Mouse (Mus musculus) heart, postnatal 0 days (tissue): ENCODE measurements around the gene Rps6ka5. TPM values are rescaled to one million over a fixed set of nuclear protein-coding genes. Genes with fewer than 3 reads are reported as not detected.
A peak's percentile ranks its signal among the peaks of the same experiment; 100 is the strongest.

Source experiments
- ATAC-seq: fragments of 200-750 bp; cut with Nextera tagmentation; 2 replicates; pipeline ENCODE4 v1.8.0; 2017; ENCODE audit warnings: low read depth, moderate number of reproducible peaks, moderate library complexity; ENCODE audit not compliant: insufficient read depth
- DNase-seq: peaks from one replicate; pipeline ENCODE4 v3.0.0-alpha.2; 2016; ENCODE audit warnings: low spot score
- H3K27ac ChIP-seq: fragments of 300-500 bp; sonication (generic); 2 replicates; pipeline ENCODE4 v1.5.1; 2014; ENCODE audit warnings: low read depth, mild to moderate bottlenecking
- H3K27me3 ChIP-seq: fragments of 300-500 bp; sonication (generic); 2 replicates; pipeline ENCODE4 v1.6.1; 2014; ENCODE audit warnings: low read length, mixed read lengths; ENCODE audit not compliant: control insufficient read depth, insufficient read depth
- H3K36me3 ChIP-seq: fragments of 300-500 bp; sonication (generic); replicated peaks from 2 replicates; pipeline ENCODE4 v1.6.1; 2014; ENCODE audit warnings: low read length, mixed read lengths; ENCODE audit not compliant: control insufficient read depth, insufficient read depth
- H3K4me1 ChIP-seq: fragments of 300-500 bp; sonication (generic); 2 replicates; pipeline ENCODE4 v1.6.1; 2014; ENCODE audit warnings: antibody characterized with exemption; ENCODE audit not compliant: control insufficient read depth, insufficient read depth
- H3K4me2 ChIP-seq: fragments of 300-500 bp; sonication (generic); 2 replicates; pipeline ENCODE4 v1.6.1; 2014; ENCODE audit warnings: low read depth, mild to moderate bottlenecking, low read length, moderate library complexity
- H3K4me3 ChIP-seq: fragments of 300-500 bp; sonication (generic); 2 replicates; pipeline ENCODE4 v1.5.1; 2014; ENCODE audit warnings: low read depth, low read length
- H3K9ac ChIP-seq: fragments of 300-500 bp; sonication (generic); replicated peaks from 2 replicates; pipeline ENCODE4 v1.6.1; 2014; ENCODE audit warnings: low read depth, low read length, mixed read lengths
- H3K9me3 ChIP-seq: fragments of 300-500 bp; sonication (generic); replicated peaks from 2 replicates; pipeline ENCODE4 v1.6.1; 2016; ENCODE audit warnings: low read length; ENCODE audit not compliant: control insufficient read depth
- CTCF ChIP-seq: IDR thresholded peaks from 2 replicates; pipeline ENCODE4 v1.5.1; 2016; ENCODE audit warnings: antibody characterized with exemption, control low read depth, low read depth
- EP300 ChIP-seq: IDR thresholded peaks from 2 replicates; pipeline ENCODE4 v1.6.1; 2016; ENCODE audit warnings: antibody characterized with exemption, low read depth
- WGBS: fragments of 180-500 bp; shearing (Covaris S2); extraction: QIAGEN DNeasy Blood & Tissue Kit; methylation state at CpG from one replicate; pipeline ENCODE4 v1.1.7; 2014; 5-methylcytosine and 5-hydroxymethylcytosine counted together
- polyA plus RNA-seq: library from polyadenylated mRNA; unstranded; fragments of >200 nt; fragmentation: Nextera tagmentation; extraction: Ambion mirVana; gene quantifications from 2 replicates; pipeline ENCODE4 v1.2.1, GENCODE M21; 2015
- total RNA-seq: library from RNA; depleted of rRNA; stranded (reverse); fragments of >200 nt; gene quantifications from 2 replicates; pipeline ENCODE4 v1.2.3, GENCODE M21; 2014; ENCODE audit warnings: low replicate concordance

Gene Rps6ka5
- total and polyA plus RNA-seq, 2 experiments from 2014 or later, result 2.8 to 5.0 TPM

- no peak overlapping the region for H3K9ac ChIP-seq
- no peaks in the 10 kb centered on the region for H3K27me3 ChIP-seq
- 80% methylated on average over 4 of the region's 4 CpGs for WGBS
- TF ChIP-seq CTCF (no peak), EP300 (no peak)
- ATAC-seq (no peak), DNase-seq (no peak)
- no peaks in the 10 kb centered on the region for H3K36me3 ChIP-seq
- H3K4me3 ChIP-seq, result no peak overlapping the region
- no peak overlapping the region for H3K4me2 ChIP-seq
- no peaks in the 10 kb centered on the region for H3K9me3 ChIP-seq
- H3K4me1 ChIP-seq, result peaks cover 34% of the 10 kb centered on the region
- no peak overlapping the region for H3K27ac ChIP-seq
Measured at GRCm38 (mm10) chr12:100515493-100515892, 211.3 kb downstream of the Rps6ka5 start.

GRCm38 (mm10) chr12:100514611-100515010, 212.2 kb downstream of the Rps6ka5 start:
- WGBS, result 72% methylated on average over 1 of the region's 1 CpGs
- H3K27ac ChIP-seq, result no peak overlapping the region
- H3K4me1 ChIP-seq, result peaks cover 31% of the 10 kb centered on the region
- H3K9me3 ChIP-seq, result no peaks in the 10 kb centered on the region
- no peak overlapping the region for H3K4me2 ChIP-seq
- TF ChIP-seq EP300, result no peak
- TF ChIP-seq CTCF, result no peak
- no peaks in the 10 kb centered on the region for H3K36me3 ChIP-seq
- no peak for DNase-seq
- H3K9ac ChIP-seq, result no peak overlapping the region
- ATAC-seq, result no peak
- H3K4me3 ChIP-seq, result no peak overlapping the region
- no peaks in the 10 kb centered on the region for H3K27me3 ChIP-seq

DNA sequence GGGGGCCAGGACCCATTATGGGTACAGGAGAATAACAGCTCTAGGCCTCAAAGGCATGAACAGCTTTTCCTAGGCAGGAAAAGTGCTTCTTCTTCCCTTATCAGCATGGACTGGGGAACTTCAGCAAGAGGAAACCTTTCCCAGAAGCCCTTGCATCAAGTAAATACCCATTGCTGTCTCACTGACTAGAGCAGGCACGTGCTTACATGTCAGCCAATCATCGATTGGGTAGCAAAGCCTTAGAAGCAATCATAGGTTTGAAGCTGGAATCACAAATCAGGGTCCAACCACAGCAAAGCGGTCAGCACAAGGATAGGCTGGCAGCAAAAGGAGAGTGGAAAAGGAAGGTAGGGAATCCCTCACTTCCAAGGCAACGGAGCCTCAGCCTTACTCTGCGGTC, 213.7 kb downstream of the Rps6ka5 start:
- Histone ChIP-seq H3K9ac (no peak overlapping the region), H3K27ac (peak overlapping the region; percentile 49)
- TF ChIP-seq CTCF (no peak), EP300 (no peak)

DNA sequence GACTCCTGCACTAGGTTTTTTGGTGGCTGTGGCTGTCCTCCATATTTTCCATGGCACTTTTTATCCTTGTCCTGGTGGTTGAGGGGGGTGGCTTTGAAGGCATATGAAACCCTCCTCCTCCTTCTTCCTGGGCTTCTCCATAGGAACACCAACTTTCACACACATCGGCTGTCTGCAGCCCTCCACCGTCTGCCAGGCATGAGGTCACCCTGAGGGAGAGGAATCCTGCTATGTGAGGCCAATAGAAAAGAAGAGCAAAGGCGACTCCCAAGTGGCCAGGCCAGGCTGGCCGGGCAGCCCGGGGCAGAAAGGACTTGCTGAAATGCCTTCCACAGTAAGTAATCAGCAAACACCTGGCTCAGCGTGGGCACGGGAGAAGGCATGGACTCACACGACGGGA, 214.1 kb downstream of the Rps6ka5 start:
- Histone ChIP-seq H3K4me3 (no peak overlapping the region), H3K9me3 (no peaks in the 10 kb centered on the region), H3K27ac (peak overlapping the region; percentile 49), H3K27me3 (no peaks in the 10 kb centered on the region), H3K36me3 (no peaks in the 10 kb centered on the region), H3K4me1 (peaks cover 25% of the 10 kb centered on the region), H3K4me2 (no peak overlapping the region), H3K9ac (no peak overlapping the region)
- no peak for TF ChIP-seq EP300
- TF ChIP-seq CTCF, result no peak; the same call in 1 of the 2 replicates
- WGBS, result 29% methylated on average over 9 of the region's 9 CpGs
- ATAC-seq (peak; percentile 82), DNase-seq (peak; percentile 38)

More for the DNA sequence above, 213.7 kb downstream of the Rps6ka5 start:
- H3K4me1 ChIP-seq, result peaks cover 25% of the 10 kb centered on the region
- DNase-seq (no peak), ATAC-seq (no peak)
- H3K27me3 ChIP-seq, result no peaks in the 10 kb centered on the region
- H3K9me3 ChIP-seq, result no peaks in the 10 kb centered on the region
- no peak overlapping the region for H3K4me3 ChIP-seq
- no peak overlapping the region for H3K4me2 ChIP-seq
- WGBS, result 79% methylated on average over 5 of the region's 5 CpGs
- no peaks in the 10 kb centered on the region for H3K36me3 ChIP-seq

- no peaks in the 10 kb centered on the region for H3K27me3 ChIP-seq
- no peak overlapping the region for H3K9ac ChIP-seq
- 83% methylated on average over 9 of the region's 9 CpGs for WGBS
- H3K36me3 ChIP-seq, result no peaks in the 10 kb centered on the region
- peak overlapping the region; percentile 60; the same call in 1 of the 2 replicates for H3K27ac ChIP-seq
- H3K9me3 ChIP-seq, result no peaks in the 10 kb centered on the region
- TF ChIP-seq CTCF (no peak), EP300 (no peak)
- H3K4me2 ChIP-seq, result no peak overlapping the region
- H3K4me3 ChIP-seq, result no peak overlapping the region
- no peak for DNase-seq
- H3K4me1 ChIP-seq, result peaks cover 10% of the 10 kb centered on the region
- no peak for ATAC-seq
Measured at GRCm38 (mm10) chr12:100509615-100510282, 217.0 kb downstream of the Rps6ka5 start.

DNA sequence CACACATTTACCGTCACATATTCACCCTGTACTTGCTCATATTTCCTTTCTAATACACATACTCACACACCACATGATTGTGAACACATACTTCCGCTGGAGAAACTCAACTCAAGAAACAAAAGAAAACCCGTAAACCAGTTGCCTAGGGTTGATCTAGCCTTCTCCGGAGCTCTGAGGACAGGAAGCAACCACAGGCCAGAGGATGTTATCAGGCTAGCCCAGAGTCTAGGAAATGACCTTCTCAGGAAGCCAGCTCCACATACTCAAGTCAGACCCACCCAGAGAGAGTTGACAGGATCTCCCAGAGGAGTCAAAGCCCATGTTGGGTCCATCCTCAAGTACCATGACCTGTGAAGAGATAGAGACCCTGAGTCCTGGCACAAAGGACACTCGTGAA, 218.1 kb downstream of the Rps6ka5 start:
- no peaks in the 10 kb centered on the region for H3K9me3 ChIP-seq
- H3K4me1 ChIP-seq, result peaks cover 10% of the 10 kb centered on the region
- DNase-seq, result no peak
- no peaks in the 10 kb centered on the region for H3K36me3 ChIP-seq
- 0 out of 2 replicates have a peak, but pooled peaks have one; percentile 28 for ATAC-seq
- H3K27ac ChIP-seq, result peak overlapping the region; percentile 60
- TF ChIP-seq CTCF (no peak), EP300 (no peak)
- H3K4me3 ChIP-seq, result no peak overlapping the region
- 66% methylated on average over 5 of the region's 5 CpGs for WGBS
- no peak overlapping the region for H3K4me2 ChIP-seq
- H3K27me3 ChIP-seq, result no peaks in the 10 kb centered on the region
- H3K9ac ChIP-seq, result no peak overlapping the region
